Mouse (Mus musculus): Measurements from ENCODE around the gene Maml2.

GRCm38 (mm10) chr9:13622426-13622825 is 324.7 kb downstream of the Maml2 start:
- TF ChIP-seq CTCF (IDR thresholded peaks at IDR 0.05; ENCODE audit: borderline replicate concordance, insufficient read depth, low read depth, low read length) (no peak), POLR2A (IDR thresholded peaks at IDR 0.05; ENCODE audit: borderline replicate concordance, insufficient read depth, low read length) (no peak)
